Mouse (Mus musculus) thymus, postnatal 14 days (tissue): Measurements from ENCODE around the gene Pgs1.

Experiments used
- DNase-seq: peaks from one replicate; pipeline ENCODE4 v3.0.0; 2021

Gene Pgs1

GRCm38 (mm10) chr11:118058872-118059271, 72.8 kb downstream of the Pgs1 start:
- DNase-seq, result no peak

GRCm38 (mm10) chr11:118060038-118060437, 73.9 kb downstream of the Pgs1 start:
- DNase-seq, result no peak

GRCm38 (mm10) chr11:118067588-118067987, 81.5 kb downstream of the Pgs1 start:
- no peak for DNase-seq

- no peak for DNase-seq
These were observed 82.8 kb downstream of the Pgs1 start for GRCm38 (mm10) chr11:118068812-118069332.

GRCm38 (mm10) chr11:118071227-118071912, 85.3 kb downstream of the Pgs1 start:
- peak; percentile 62 for DNase-seq
